Mouse (Mus musculus) cortical plate, adult 2 months (tissue): Measurements from ENCODE around the gene Synj2.

Experiments used
- CTCF ChIP-seq: fragments of 200-500 bp; IDR thresholded peaks from 2 replicates; pipeline ENCODE4 v1.5.1; 2011; ENCODE audit warnings: mild to moderate bottlenecking, control low read depth, low read length; ENCODE audit not compliant: insufficient read depth; ENCODE audit errors: extremely low read depth
- POLR2A ChIP-seq: fragments of 200-500 bp; IDR thresholded peaks from 2 replicates; pipeline ENCODE4 v1.6.1; 2011; ENCODE audit warnings: mild to moderate bottlenecking, low read length, control low read depth; ENCODE audit not compliant: insufficient read depth; ENCODE audit errors: extremely low read depth

DNA sequence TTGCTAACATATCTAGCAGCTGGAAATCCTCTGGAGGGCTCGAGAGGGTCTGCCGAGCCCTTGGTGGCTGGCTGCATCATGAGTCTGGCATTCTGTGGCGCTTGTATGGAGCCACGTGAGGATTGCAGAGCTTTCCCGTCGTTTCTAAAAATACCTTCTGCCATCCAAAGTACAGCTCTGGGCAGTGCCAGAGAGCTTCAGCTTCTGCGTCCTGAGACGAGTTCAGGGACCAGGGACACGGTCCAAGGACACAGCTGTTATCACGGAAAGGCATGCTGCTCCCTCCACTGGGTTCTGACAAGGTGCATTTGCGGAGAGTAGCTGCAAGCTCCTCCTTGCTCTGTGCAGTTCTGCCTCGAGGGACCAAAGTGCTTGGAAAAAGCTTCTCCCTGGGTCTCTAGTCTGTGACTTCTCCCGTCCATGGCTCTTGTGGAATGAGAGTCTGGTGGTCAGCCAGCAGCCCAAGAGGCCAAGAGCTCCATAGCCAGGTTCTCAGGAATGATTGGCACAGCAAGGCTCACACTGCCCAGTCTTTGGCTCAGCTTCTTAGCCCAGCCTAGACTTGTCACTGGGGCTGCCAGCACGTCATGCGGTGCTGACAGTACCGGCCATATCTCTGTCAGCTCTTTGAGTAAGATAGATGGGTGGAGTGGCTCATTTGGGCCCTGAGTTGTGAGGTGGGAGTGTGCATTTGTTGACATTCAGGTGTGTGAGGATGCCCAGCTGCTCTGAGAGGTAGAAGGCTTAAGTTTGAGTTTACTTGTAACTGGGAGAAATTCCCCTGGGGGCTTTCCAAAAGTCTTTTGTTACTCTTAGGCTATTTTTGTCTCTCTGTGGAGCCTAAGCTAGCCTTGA lies 56.5 kb downstream of the Synj2 start:
- TF ChIP-seq POLR2A (no peak), CTCF (no peak)
